Mouse (Mus musculus): ENCODE measurements at regions not wholly inside any gene's neighbourhood (a gene's known extent, or its start where the extent isn't known, plus 50 kb on each side); places are given as distances from the start of the nearest gene placed in this dataset.
A peak's percentile ranks its signal among the peaks of the same experiment; 100 is the strongest.

DNA sequence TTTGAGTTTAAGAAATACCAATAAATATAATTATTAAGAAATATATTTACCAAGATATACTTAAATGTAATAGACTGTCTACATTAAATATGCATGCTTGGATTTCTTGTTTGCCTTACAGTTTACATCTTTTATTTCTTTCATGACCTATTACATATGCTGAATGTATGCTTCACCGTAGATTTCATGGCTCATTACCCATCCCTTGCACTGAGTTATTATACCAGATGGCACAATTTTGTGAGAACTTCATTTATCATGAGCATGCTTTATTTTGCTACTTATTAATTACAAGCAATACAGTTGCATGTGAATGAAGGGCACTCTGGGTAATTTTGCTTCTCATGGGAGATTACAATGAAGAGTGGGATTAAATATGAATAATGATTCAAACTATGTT, 856.0 kb upstream of the Nectin3 start:
- no peaks in the 10 kb centered on the region for H3K36me3 ChIP-seq (ENCODE audit: insufficient read depth)
- no peaks in the 10 kb centered on the region for H3K9me3 ChIP-seq (ENCODE audit: low read depth, low read length)
- no peaks in the 10 kb centered on the region for H3K27me3 ChIP-seq (ENCODE audit: insufficient read depth, low read length)
- ATAC-seq (ENCODE audit: insufficient read depth) (no peak), DNase-seq (no peak)
- no peak overlapping the region for H3K27ac ChIP-seq (ENCODE audit: low read depth)
- no peak for TF ChIP-seq CTCF (IDR thresholded peaks at IDR 0.05; ENCODE audit: low read depth)
- no peak overlapping the region for H3K4me2 ChIP-seq
- 78% methylated on average over 1 of the region's 1 CpGs for WGBS
- no peak overlapping the region for H3K9ac ChIP-seq
- no peaks in the 10 kb centered on the region for H3K4me1 ChIP-seq (ENCODE audit: insufficient read depth)
- H3K4me3 ChIP-seq (ENCODE audit: low read depth, low read length) = no peak overlapping the region

DNA sequence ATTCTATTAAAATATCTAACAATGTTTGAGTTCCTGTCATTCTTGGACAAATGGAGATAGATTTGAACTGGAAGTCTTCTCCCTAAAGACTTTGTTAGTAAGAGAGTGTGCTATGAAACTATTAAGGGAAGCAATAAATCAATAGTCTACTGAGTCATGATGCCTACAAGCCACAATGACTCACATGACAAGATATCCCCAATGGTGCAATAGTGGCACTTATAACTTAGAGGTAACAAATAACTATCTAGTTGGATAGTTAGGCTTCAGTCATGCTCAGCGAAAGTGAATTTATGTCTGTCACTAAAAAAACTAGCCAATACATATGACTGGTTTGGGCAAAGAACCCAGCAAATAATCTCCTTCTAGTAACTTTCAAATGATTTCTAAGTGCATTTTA, 889.1 kb upstream of the Dppa4 start:
- no peak for DNase-seq
- Histone ChIP-seq H3K4me3 (ENCODE audit: low read depth, low read length) (no peak overlapping the region), H3K9me3 (ENCODE audit: low read depth, low read length) (no peaks in the 10 kb centered on the region), H3K36me3 (ENCODE audit: insufficient read depth) (no peaks in the 10 kb centered on the region), H3K9ac (no peak overlapping the region), H3K27me3 (ENCODE audit: insufficient read depth, low read length) (no peaks in the 10 kb centered on the region), H3K27ac (ENCODE audit: low read depth) (no peak overlapping the region), H3K4me2 (no peak overlapping the region), H3K4me1 (ENCODE audit: insufficient read depth) (no peaks in the 10 kb centered on the region)
- 82% methylated on average over 1 of the region's 1 CpGs for WGBS
- TF ChIP-seq CTCF (IDR thresholded peaks at IDR 0.05; ENCODE audit: low read depth) = no peak
- ATAC-seq (ENCODE audit: insufficient read depth) = no peak

DNA sequence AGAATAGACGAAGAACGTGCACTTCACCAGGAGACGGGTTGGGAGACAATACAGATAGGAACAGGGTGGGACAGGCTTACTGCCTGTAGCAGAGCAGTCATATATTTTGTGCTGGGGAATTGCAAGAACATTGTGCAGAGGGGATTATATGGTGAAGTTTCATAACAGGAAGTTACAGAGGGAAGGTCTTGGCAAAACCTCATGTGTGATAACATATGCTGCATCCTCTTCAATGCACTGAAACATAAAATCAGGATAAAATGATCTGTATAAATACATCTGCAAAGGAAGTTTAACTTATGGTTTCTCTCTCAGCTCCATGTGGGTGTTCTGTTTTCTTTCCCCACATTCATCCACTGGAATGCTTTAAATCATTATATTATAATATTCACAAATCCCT, 876.5 kb upstream of the Dppa4 start:
- H3K4me3 ChIP-seq (ENCODE audit: low read depth, low read length) = no peak overlapping the region
- H3K9me3 ChIP-seq (ENCODE audit: low read depth, low read length) = no peaks in the 10 kb centered on the region
- H3K27ac ChIP-seq (ENCODE audit: low read depth) = no peak overlapping the region
- no peak overlapping the region for H3K9ac ChIP-seq
- H3K4me2 ChIP-seq = no peak overlapping the region
- TF ChIP-seq CTCF (IDR thresholded peaks at IDR 0.05; ENCODE audit: low read depth) = no peak
- H3K36me3 ChIP-seq (ENCODE audit: insufficient read depth) = no peaks in the 10 kb centered on the region
- ATAC-seq (ENCODE audit: insufficient read depth) (no peak), DNase-seq (no peak)
- H3K27me3 ChIP-seq (ENCODE audit: insufficient read depth, low read length) = no peaks in the 10 kb centered on the region
- WGBS = 65% methylated on average over 3 of the region's 3 CpGs
- H3K4me1 ChIP-seq (ENCODE audit: insufficient read depth) = no peaks in the 10 kb centered on the region

DNA sequence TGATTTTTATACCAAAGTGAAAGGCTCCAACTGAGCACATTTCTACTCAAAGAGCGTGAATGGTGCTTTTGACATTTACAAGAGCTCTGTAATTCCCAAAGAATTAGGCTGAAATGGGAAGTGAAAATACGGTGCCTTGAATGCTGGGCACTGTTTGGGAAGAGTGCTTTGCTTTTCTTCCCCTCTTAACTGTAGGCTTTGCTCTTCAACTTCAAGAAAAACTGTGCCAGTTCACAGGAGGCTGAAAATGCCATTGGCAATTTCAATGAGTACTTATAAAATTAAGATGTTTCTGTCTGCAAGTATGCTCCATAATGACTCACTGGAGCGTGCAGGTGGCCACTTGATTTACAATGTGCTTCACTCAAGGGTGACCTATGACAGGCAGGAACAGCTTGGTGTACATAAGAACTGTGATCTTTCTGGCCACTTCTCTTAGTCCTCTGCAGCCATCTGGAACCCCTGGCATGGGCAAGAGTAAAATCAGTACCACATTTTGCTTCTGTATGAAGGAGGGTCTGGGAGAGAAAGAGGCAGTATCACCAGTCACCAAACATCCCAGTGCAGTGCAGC, 864.8 kb upstream of the Dppa4 start:
- peak; percentile 34 for DNase-seq
- no peak overlapping the region for H3K4me2 ChIP-seq

DNA sequence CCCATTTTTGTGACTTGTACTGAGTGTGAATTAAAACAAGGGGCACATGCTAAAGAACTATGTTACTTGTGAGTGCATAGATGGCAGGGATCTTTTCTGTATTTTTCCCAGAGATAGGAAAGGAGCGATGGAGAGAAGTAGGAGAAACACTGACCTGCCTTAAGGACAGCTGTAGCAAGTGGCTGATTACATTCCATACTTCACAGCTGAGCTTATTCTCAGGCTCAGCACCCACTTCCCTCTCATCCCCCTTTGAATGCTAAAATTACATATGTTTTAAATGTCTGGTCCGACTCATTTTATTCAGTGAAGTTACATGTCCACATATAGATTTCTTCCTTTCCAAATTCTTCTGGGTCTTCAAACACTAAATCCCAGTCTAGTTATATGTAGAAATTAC, 838.5 kb upstream of the Dppa4 start:
- WGBS = 95% methylated on average over 2 of the region's 2 CpGs
- H3K4me3 ChIP-seq (ENCODE audit: low read depth, low read length) = no peak overlapping the region
- no peak overlapping the region for H3K9ac ChIP-seq
- DNase-seq = no peak
- no peaks in the 10 kb centered on the region for H3K27me3 ChIP-seq (ENCODE audit: insufficient read depth, low read length)
- no peak overlapping the region for H3K27ac ChIP-seq (ENCODE audit: low read depth)
- no peaks in the 10 kb centered on the region for H3K9me3 ChIP-seq (ENCODE audit: low read depth, low read length)
- no peaks in the 10 kb centered on the region for H3K4me1 ChIP-seq (ENCODE audit: insufficient read depth)
- no peaks in the 10 kb centered on the region for H3K36me3 ChIP-seq (ENCODE audit: insufficient read depth)
- TF ChIP-seq CTCF (IDR thresholded peaks at IDR 0.05; ENCODE audit: low read depth) = no peak
- H3K4me2 ChIP-seq = no peak overlapping the region
- ATAC-seq (ENCODE audit: insufficient read depth) = no peak

More for the DNA sequence above, 864.8 kb upstream of the Dppa4 start:
- Histone ChIP-seq H3K9ac (no peak overlapping the region), H3K36me3 (ENCODE audit: insufficient read depth) (no peaks in the 10 kb centered on the region), H3K4me1 (ENCODE audit: insufficient read depth) (no peaks in the 10 kb centered on the region), H3K27me3 (ENCODE audit: insufficient read depth, low read length) (no peaks in the 10 kb centered on the region), H3K27ac (ENCODE audit: low read depth) (no peak overlapping the region), H3K4me3 (ENCODE audit: low read depth, low read length) (no peak overlapping the region), H3K9me3 (ENCODE audit: low read depth, low read length) (no peaks in the 10 kb centered on the region)
- 25% methylated on average over 3 of the region's 3 CpGs for WGBS
- ATAC-seq (ENCODE audit: insufficient read depth) = peak; percentile 69; the same call in 1 of the 2 replicates
- TF ChIP-seq CTCF (IDR thresholded peaks at IDR 0.05; ENCODE audit: low read depth) = no peak

DNA sequence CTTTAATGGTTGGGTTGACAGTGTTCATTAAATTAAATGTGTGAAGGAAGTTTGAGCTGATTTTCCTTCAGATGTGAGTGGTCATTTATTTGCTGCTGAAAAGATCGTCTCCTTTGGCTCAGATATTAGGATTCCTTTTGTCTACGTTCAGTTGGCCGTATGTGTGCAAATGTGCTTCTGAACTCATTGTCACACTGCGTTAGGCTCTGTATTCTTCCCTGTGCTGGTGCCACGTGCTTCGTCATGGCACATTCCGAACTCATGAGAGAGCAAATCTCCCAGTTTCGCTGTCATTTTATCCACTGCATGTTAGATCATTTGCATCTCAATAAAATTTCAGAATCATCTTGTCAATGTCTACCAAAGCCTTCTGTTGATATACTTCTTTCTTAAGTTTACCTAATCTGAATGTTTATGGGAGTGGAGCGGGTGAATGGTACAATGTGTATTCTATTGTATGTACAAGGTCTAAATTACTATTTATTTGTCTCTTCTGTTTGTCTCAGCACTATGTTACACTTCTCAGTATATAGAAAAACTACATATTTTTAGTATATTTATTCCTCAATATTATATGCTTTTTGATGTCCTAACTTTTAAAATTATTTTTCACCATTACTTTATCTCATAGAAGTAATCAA, 808.0 kb upstream of the Dppa4 start:
- Histone ChIP-seq H3K4me2 (no peak overlapping the region), H3K27me3 (ENCODE audit: insufficient read depth, low read length) (no peaks in the 10 kb centered on the region), H3K9ac (no peak overlapping the region), H3K4me1 (ENCODE audit: insufficient read depth) (no peaks in the 10 kb centered on the region), H3K9me3 (ENCODE audit: low read depth, low read length) (no peaks in the 10 kb centered on the region), H3K27ac (ENCODE audit: low read depth) (no peak overlapping the region), H3K4me3 (ENCODE audit: low read depth, low read length) (no peak overlapping the region), H3K36me3 (ENCODE audit: insufficient read depth) (no peaks in the 10 kb centered on the region)
- TF ChIP-seq CTCF (IDR thresholded peaks at IDR 0.05; ENCODE audit: low read depth) = no peak
- DNase-seq (no peak), ATAC-seq (ENCODE audit: insufficient read depth) (no peak)
- WGBS = 70% methylated on average over 9 of the region's 9 CpGs

DNA sequence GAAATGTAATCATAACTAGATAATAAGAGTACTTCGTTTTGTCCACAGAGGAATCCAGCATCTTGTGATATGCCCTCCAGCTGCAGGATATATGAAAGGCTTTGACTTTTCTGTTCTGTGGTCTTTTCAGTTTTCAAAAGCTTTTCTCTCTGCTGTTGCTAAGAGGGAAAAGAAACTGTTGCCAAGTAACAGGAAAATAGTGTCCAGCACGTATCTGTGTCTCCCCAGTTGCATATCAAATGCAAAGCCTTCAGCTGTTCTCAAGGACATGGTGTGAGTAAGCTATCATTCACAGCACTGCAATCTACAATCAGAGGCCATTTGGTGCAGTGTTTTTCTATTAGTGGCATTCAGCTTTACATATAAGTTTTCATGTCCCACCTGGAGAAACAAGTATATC, 801.5 kb upstream of the Dppa4 start:
- no peak for ATAC-seq (ENCODE audit: insufficient read depth)
- no peak for TF ChIP-seq CTCF (IDR thresholded peaks at IDR 0.05; ENCODE audit: low read depth)
- Histone ChIP-seq H3K4me1 (ENCODE audit: insufficient read depth) (no peaks in the 10 kb centered on the region), H3K4me3 (ENCODE audit: low read depth, low read length) (no peak overlapping the region), H3K9ac (no peak overlapping the region), H3K36me3 (ENCODE audit: insufficient read depth) (no peaks in the 10 kb centered on the region), H3K4me2 (no peak overlapping the region), H3K27me3 (ENCODE audit: insufficient read depth, low read length) (no peaks in the 10 kb centered on the region), H3K27ac (ENCODE audit: low read depth) (no peak overlapping the region), H3K9me3 (ENCODE audit: low read depth, low read length) (no peaks in the 10 kb centered on the region)
- 44% methylated on average over 2 of the region's 2 CpGs for WGBS
- DNase-seq = no peak
